Mouse (Mus musculus): ENCODE results near the gene Dpysl4. TPM values are rescaled to one million over a fixed set of nuclear protein-coding genes. Genes with fewer than 3 reads are reported as not detected.

The Dpysl4 gene
- 0.10 and 0.18 TPM in 2 replicates for polyA plus RNA-seq (2012; rRNA removed)
- 0.08 and 0.15 TPM in 2 replicates for polyA plus RNA-seq (2014; fragmentation: Nextera tagmentation; extraction: Ambion mirVana)

GRCm38 (mm10) chr7:139085629-139086194, at the start of gene Dpysl4:
Dpysl4 (plus strand) TSS chr7:139086001.
- H3K4me2 ChIP-seq (ENCODE audit: low read depth): peak within 1 kb of the TSS; percentile 44
- peak within 1 kb of the TSS; percentile 21 to 24; a peak in 3 of 4 replicates for H3K4me3 ChIP-seq (ENCODE audit: insufficient read depth in 1 of 2, low read depth in 2 of 2, low read length in 2 of 2)
- no peaks in the 10 kb centered on the region for H3K9me3 ChIP-seq (ENCODE audit: control insufficient read depth, low read length)
- H3K36me3 ChIP-seq (replicated peaks; ENCODE audit: control insufficient read depth, insufficient read depth, low read depth): no peaks in the 10 kb centered on the region
- peaks cover 20% of the 10 kb centered on the region for H3K27me3 ChIP-seq (ENCODE audit: control insufficient read depth, insufficient read depth, low read length)
- H3K4me1 ChIP-seq (replicated peaks; ENCODE audit: control insufficient read depth in 2 of 2, insufficient read depth in 2 of 2, low read length in 1 of 2): no peaks in the 10 kb centered on the region
- ATAC-seq (ENCODE audit: insufficient read depth) (no peak), DNase-seq (ENCODE audit: low read depth in 3 of 3, low spot score in 3 of 3) (no peak)
- TF ChIP-seq CTCF (IDR thresholded peaks at IDR 0.05; ENCODE audit: low read depth) (no peak), EP300 (IDR thresholded peaks at IDR 0.05; ENCODE audit: low read depth) (no peak)
- no peak within 1 kb of the TSS for H3K9ac ChIP-seq (replicated peaks)
- H3K27ac ChIP-seq: no peak within 1 kb of the TSS
- WGBS (ENCODE audit: insufficient replicate concordance): 6% methylated on average over 32 of the region's 32 CpGs

- ATAC-seq (ENCODE audit: insufficient read depth) (no peak), DNase-seq (ENCODE audit: low read depth in 3 of 3, low spot score in 3 of 3) (no peak)
- 31% methylated on average over 4 of the region's 4 CpGs for WGBS (ENCODE audit: insufficient replicate concordance)
- Histone ChIP-seq H3K9ac (replicated peaks) (no peak overlapping the region), H3K27me3 (ENCODE audit: control insufficient read depth, insufficient read depth, low read length) (no peaks in the 10 kb centered on the region), H3K36me3 (replicated peaks; ENCODE audit: control insufficient read depth, insufficient read depth, low read depth) (no peaks in the 10 kb centered on the region), H3K4me2 (ENCODE audit: low read depth) (no peak overlapping the region), H3K27ac (no peak overlapping the region), H3K4me3 (ENCODE audit: insufficient read depth in 1 of 2, low read depth in 2 of 2, low read length in 2 of 2) (no peak overlapping the region), H3K9me3 (ENCODE audit: control insufficient read depth, low read length) (no peaks in the 10 kb centered on the region), H3K4me1 (replicated peaks; ENCODE audit: control insufficient read depth in 2 of 2, insufficient read depth in 2 of 2, low read length in 1 of 2) (no peaks in the 10 kb centered on the region)
- no peak for TF ChIP-seq EP300 (IDR thresholded peaks at IDR 0.05; ENCODE audit: low read depth)
- peak; percentile 54 for TF ChIP-seq CTCF (IDR thresholded peaks at IDR 0.05; ENCODE audit: low read depth)
Observed at GRCm38 (mm10) chr7:139063406-139063805, 22.4 kb upstream of the Dpysl4 start.

- 0% methylated on average over 2 of the region's 2 CpGs for WGBS (ENCODE audit: insufficient replicate concordance)
- DNase-seq (ENCODE audit: low read depth in 3 of 3, low spot score in 3 of 3) (peak in 1 of 3 experiments; percentile 9), ATAC-seq (ENCODE audit: insufficient read depth) (no peak)
- Histone ChIP-seq H3K9me3 (ENCODE audit: control insufficient read depth, low read length) (no peaks in the 10 kb centered on the region), H3K27ac (no peak overlapping the region), H3K36me3 (replicated peaks; ENCODE audit: control insufficient read depth, insufficient read depth, low read depth) (no peaks in the 10 kb centered on the region), H3K27me3 (ENCODE audit: control insufficient read depth, insufficient read depth, low read length) (no peaks in the 10 kb centered on the region), H3K4me2 (ENCODE audit: low read depth) (no peak overlapping the region), H3K4me1 (replicated peaks; ENCODE audit: control insufficient read depth in 2 of 2, insufficient read depth in 2 of 2, low read length in 1 of 2) (no peaks in the 10 kb centered on the region), H3K4me3 (ENCODE audit: insufficient read depth in 1 of 2, low read depth in 2 of 2, low read length in 2 of 2) (no peak overlapping the region), H3K9ac (replicated peaks) (no peak overlapping the region)
- TF ChIP-seq CTCF (IDR thresholded peaks at IDR 0.05; ENCODE audit: low read depth) (peak; percentile 65), EP300 (IDR thresholded peaks at IDR 0.05; ENCODE audit: low read depth) (no peak)
Observed at GRCm38 (mm10) chr7:139068182-139068623, 17.6 kb upstream of the Dpysl4 start.

GRCm38 (mm10) chr7:139074189-139074588, 11.6 kb upstream of the Dpysl4 start:
- no peak for TF ChIP-seq EP300 (IDR thresholded peaks at IDR 0.05; ENCODE audit: low read depth)
- no peak for TF ChIP-seq CTCF (IDR thresholded peaks at IDR 0.05; ENCODE audit: low read depth)
- no peak for ATAC-seq (ENCODE audit: insufficient read depth)
- H3K27ac ChIP-seq: no peak overlapping the region
- no peak for DNase-seq (ENCODE audit: low read depth in 3 of 3, low spot score in 3 of 3)
- no peaks in the 10 kb centered on the region for H3K9me3 ChIP-seq (ENCODE audit: control insufficient read depth, low read length)
- H3K36me3 ChIP-seq (replicated peaks; ENCODE audit: control insufficient read depth, insufficient read depth, low read depth): no peaks in the 10 kb centered on the region
- no peaks in the 10 kb centered on the region for H3K27me3 ChIP-seq (ENCODE audit: control insufficient read depth, insufficient read depth, low read length)
- WGBS (ENCODE audit: insufficient replicate concordance): 39% methylated on average over 6 of the region's 6 CpGs
- H3K9ac ChIP-seq (replicated peaks): no peak overlapping the region
- no peak overlapping the region for H3K4me3 ChIP-seq (ENCODE audit: insufficient read depth in 1 of 2, low read depth in 2 of 2, low read length in 2 of 2)
- H3K4me2 ChIP-seq (ENCODE audit: low read depth): no peak overlapping the region
- no peaks in the 10 kb centered on the region for H3K4me1 ChIP-seq (replicated peaks; ENCODE audit: control insufficient read depth in 2 of 2, insufficient read depth in 2 of 2, low read length in 1 of 2)

- no peaks in the 10 kb centered on the region for H3K4me1 ChIP-seq (replicated peaks; ENCODE audit: control insufficient read depth in 2 of 2, insufficient read depth in 2 of 2, low read length in 1 of 2)
- H3K9ac ChIP-seq (replicated peaks): no peak overlapping the region
- no peak for TF ChIP-seq CTCF (IDR thresholded peaks at IDR 0.05; ENCODE audit: low read depth)
- no peak for TF ChIP-seq EP300 (IDR thresholded peaks at IDR 0.05; ENCODE audit: low read depth)
- H3K4me3 ChIP-seq (ENCODE audit: insufficient read depth in 1 of 2, low read depth in 2 of 2, low read length in 2 of 2): no peak overlapping the region
- no peaks in the 10 kb centered on the region for H3K27me3 ChIP-seq (ENCODE audit: control insufficient read depth, insufficient read depth, low read length)
- H3K4me2 ChIP-seq (ENCODE audit: low read depth): no peak overlapping the region
- H3K9me3 ChIP-seq (ENCODE audit: control insufficient read depth, low read length): no peaks in the 10 kb centered on the region
- 53% methylated on average over 14 of the region's 14 CpGs for WGBS (ENCODE audit: insufficient replicate concordance)
- ATAC-seq (ENCODE audit: insufficient read depth) (no peak), DNase-seq (ENCODE audit: low read depth in 3 of 3, low spot score in 3 of 3) (no peak)
- no peaks in the 10 kb centered on the region for H3K36me3 ChIP-seq (replicated peaks; ENCODE audit: control insufficient read depth, insufficient read depth, low read depth)
- H3K27ac ChIP-seq: no peak overlapping the region
Observed at GRCm38 (mm10) chr7:139075054-139075794, 10.6 kb upstream of the Dpysl4 start.

Measured in liver, embryonic 14.5 days (tissue).